Comparison of ENCODE assay signal across 8 mouse cellular contexts in the genomic region with DNA sequence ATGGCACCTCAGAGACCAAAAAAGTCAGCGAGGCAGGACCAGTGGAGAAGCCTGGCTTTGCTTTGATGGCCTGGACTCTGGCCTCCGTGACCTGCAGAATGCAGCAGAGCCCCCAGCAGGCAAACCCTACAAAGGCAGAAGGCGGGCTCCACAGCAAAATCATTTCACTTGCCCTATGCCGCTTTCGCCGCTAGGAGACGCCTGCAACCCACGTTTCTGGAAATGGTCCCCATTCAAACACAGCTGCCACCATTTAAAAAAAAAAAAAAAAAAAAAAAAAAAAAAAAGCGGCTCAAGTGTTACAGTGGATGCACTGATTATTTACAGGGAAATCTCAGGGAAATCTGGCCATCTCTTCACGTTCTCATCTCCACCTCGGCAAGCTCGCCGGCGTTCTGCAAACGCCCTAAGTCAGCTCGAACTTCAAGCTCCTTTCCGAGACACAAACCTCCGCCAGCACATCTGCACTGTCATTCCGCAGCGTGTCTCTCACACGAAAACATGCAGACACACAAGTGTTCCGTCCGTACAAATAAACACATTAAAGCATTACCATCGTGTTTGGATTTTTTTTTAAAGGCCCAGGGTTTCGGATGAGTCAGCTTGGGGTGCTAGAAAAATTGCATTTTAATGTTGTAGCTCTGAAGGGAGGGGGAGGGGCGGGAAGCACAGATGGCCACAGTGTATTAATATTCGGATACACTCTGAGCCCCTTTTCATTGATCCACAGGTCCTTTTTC. TPM values are rescaled to one million over a fixed set of nuclear protein-coding genes. Genes with fewer than 3 reads are reported as not detected.
DNase-seq lines count a peak whose midpoint lies in the region; ATAC-seq lines count a peak whose summit lies in the region.

No protein-coding gene starts in this region.

- H3K36me3 ChIP-seq in hindbrain, embryonic 13.5 days, result no peaks in the 10 kb centered on the region
- H3K36me3 ChIP-seq in lung, embryonic 16.5 days (ENCODE audit: control insufficient read depth, insufficient read depth, low read length), result no peaks in the 10 kb centered on the region

- peak overlapping the region; percentile 83 for H3K9ac ChIP-seq in hindbrain, embryonic 13.5 days
- H3K9ac ChIP-seq in lung, embryonic 16.5 days (ENCODE audit: low read length), result 0 out of 2 replicates have a peak overlapping the region, but pooled peaks have one; percentile 3

- peaks cover 3% of the 10 kb centered on the region; the same call in 1 of the 2 replicates for H3K4me1 ChIP-seq in hindbrain, embryonic 13.5 days (replicated peaks)
- peaks cover 22% of the 10 kb centered on the region for H3K4me1 ChIP-seq in lung, embryonic 16.5 days (replicated peaks; ENCODE audit: control insufficient read depth, insufficient read depth, low read length)

- peak overlapping the region; percentile 91 for H3K27ac ChIP-seq in hindbrain, embryonic 13.5 days
- no peak overlapping the region for H3K27ac ChIP-seq in lung, embryonic 16.5 days (ENCODE audit: low read length)

- peak overlapping the region; percentile 54 for H3K4me3 ChIP-seq in hindbrain, embryonic 13.5 days
- H3K4me3 ChIP-seq in lung, embryonic 16.5 days (ENCODE audit: low read length), result peak overlapping the region; percentile 61

- under 1% methylated on average over 27 of the region's 27 CpGs for WGBS in hindbrain, embryonic 13.5 days
- under 1% methylated on average over 27 of the region's 27 CpGs for WGBS in lung, embryonic 16.5 days

- H3K27me3 ChIP-seq in hindbrain, embryonic 13.5 days, result no peaks in the 10 kb centered on the region
- H3K27me3 ChIP-seq in lung, embryonic 16.5 days (ENCODE audit: control insufficient read depth, insufficient read depth, low read depth, low read length), result peaks cover 25% of the 10 kb centered on the region

- no peak for ATAC-seq in hindbrain, embryonic 13.5 days (ENCODE audit: low FRiP score)
- ATAC-seq in lung, embryonic 16.5 days (ENCODE audit: low read depth), result no peak

- peak; percentile 58 for DNase-seq in Muller cell, postnatal 12 days (ENCODE audit: inconsistent ontology term)
- DNase-seq in cerebellum, adult 8-10 months, result peak; percentile 69
- peak; percentile 64 to 92 for DNase-seq in frontal cortex, adult 2 months (ENCODE audit: extremely low spot score in 1 of 2, low spot score in 1 of 2)
- peak; percentile 85 to 88 for DNase-seq in layer of hippocampus, postnatal 14 days (ENCODE audit: low spot score in 2 of 2)
- peak; percentile 93 for DNase-seq in retina, postnatal 1 day
- DNase-seq in thymus, postnatal 14 days, result no peak

- peak overlapping the region; percentile 87 for H3K4me2 ChIP-seq in hindbrain, embryonic 13.5 days
- H3K4me2 ChIP-seq in lung, embryonic 16.5 days (ENCODE audit: low read depth, low read length), result peak overlapping the region; percentile 96

- H3K9me3 ChIP-seq in hindbrain, embryonic 13.5 days, result no peaks in the 10 kb centered on the region
- no peaks in the 10 kb centered on the region for H3K9me3 ChIP-seq in lung, embryonic 16.5 days (ENCODE audit: control insufficient read depth, low read length)

RNA-seq across cellular contexts. Expression of gene Pcdh10, which starts 2.3 kb away (rescaled TPM):
- 87.3 and 105 TPM in 2 replicates for polyA plus RNA-seq in frontal cortex, adult 2 months (2012; rRNA removed)
- polyA plus RNA-seq in hindbrain, embryonic 13.5 days (2015; fragmentation: Nextera tagmentation; extraction: Ambion mirVana), result 14.2 and 16.1 TPM in 2 replicates
- 100 to 1,000 TPM; 106 to 111 TPM for total RNA-seq in layer of hippocampus, postnatal 14 days (2021)
- 0.16 and 0.20 TPM in 2 replicates for polyA plus RNA-seq in lung, embryonic 16.5 days (2015; fragmentation: Nextera tagmentation; extraction: Ambion mirVana)

Comparison
In these comparisons a context has a peak if more than half of its experiments do, and no peak if none do; other contexts are left out.
1. RNA of gene Pcdh10, which starts 2.3 kb away (polyA plus RNA-seq): 87.3 to 105 TPM in frontal cortex, adult 2 months and 14.2 to 16.1 TPM in hindbrain, embryonic 13.5 days; 0.16 to 0.20 TPM in lung, embryonic 16.5 days; every median in the first group is over 10 times any median in the second.